Mouse (Mus musculus) adrenal gland, postnatal 10 days (tissue): Measurements from ENCODE around the gene Zfp111. TPM values are rescaled to one million over a fixed set of nuclear protein-coding genes. Genes with fewer than 3 reads are reported as not detected.

Experiments used
- DNase-seq: peaks from one replicate; pipeline ENCODE4 v3.0.0; 2021; ENCODE audit warnings: mixed read lengths
- long read RNA-seq, 2 experiments: library from polyadenylated mRNA; stranded (forward); transcript quantifications; one replicate each; pipeline ENCODE4 v2.0.0; 2021
- total RNA-seq, 2 experiments: library from RNA; stranded (reverse); gene quantifications; 2 replicates each; pipeline ENCODE4 v1.2.3; 2021

Zfp111 gene
- total RNA-seq = 10 to 100 TPM in 1 of 2 experiments, 1 to 10 TPM in 1; 9.1 to 11.1 TPM
- long read RNA-seq, experiment 1, full-length matches to known transcripts = 2 of 3 reads
- long read RNA-seq, experiment 1, partial matches to known transcripts = 0 of 3 reads
- long read RNA-seq, experiment 1, other reads (novel, unspliced or antisense) = 1 of 3 reads
- long read RNA-seq, experiment 2, full-length matches to known transcripts = 8 of 8 reads
- long read RNA-seq, experiment 2, partial matches to known transcripts = 0 of 8 reads
- long read RNA-seq, experiment 2, other reads (novel, unspliced or antisense) = 0 of 8 reads

- no peak for DNase-seq
These were observed at the start of gene Zfp111 for GRCm38 (mm10) chr7:24211343-24211742. Zfp111 (minus strand) TSS chr7:24211443.

GRCm38 (mm10) chr7:24260000-24260312 lies 48.7 kb upstream of the Zfp111 start:
- no peak for DNase-seq

- DNase-seq = no peak
These were observed 48.2 kb upstream of the Zfp111 start for GRCm38 (mm10) chr7:24259306-24259999.

GRCm38 (mm10) chr7:24254633-24255474 lies 43.6 kb upstream of the Zfp111 start, which contains the start of gene Zfp108:
Zfp108 (plus strand) TSS chr7:24254794.
- DNase-seq = peak; percentile 84

GRCm38 (mm10) chr7:24253779-24254615 lies 42.8 kb upstream of the Zfp111 start:
- no peak for DNase-seq

GRCm38 (mm10) chr7:24237040-24237791 lies 26.0 kb upstream of the Zfp111 start, which contains the start of gene Zfp109:
Zfp109 (minus strand) TSS chr7:24237560.
- DNase-seq = peak; percentile 74

- DNase-seq = no peak
These were observed 947 bp downstream of the Zfp111 start for GRCm38 (mm10) chr7:24210296-24210695.

GRCm38 (mm10) chr7:24208282-24208886 lies 2.9 kb downstream of the Zfp111 start:
- DNase-seq = no peak

GRCm38 (mm10) chr7:24207488-24208261 lies 3.6 kb downstream of the Zfp111 start:
- DNase-seq = peak; percentile 76

GRCm38 (mm10) chr7:24196961-24197360 lies 14.3 kb downstream of the Zfp111 start:
- no peak for DNase-seq

GRCm38 (mm10) chr7:24193157-24193556 lies 18.1 kb downstream of the Zfp111 start:
- no peak for DNase-seq

- DNase-seq = no peak
These were observed 19.9 kb downstream of the Zfp111 start for GRCm38 (mm10) chr7:24191361-24191760.

GRCm38 (mm10) chr7:24189571-24189944 lies 21.7 kb downstream of the Zfp111 start:
- no peak for DNase-seq

GRCm38 (mm10) chr7:24188901-24189570 lies 22.2 kb downstream of the Zfp111 start:
- DNase-seq = no peak

GRCm38 (mm10) chr7:24187611-24188010 lies 23.6 kb downstream of the Zfp111 start:
- DNase-seq = no peak

GRCm38 (mm10) chr7:24175337-24175711 lies 35.9 kb downstream of the Zfp111 start:
- no peak for DNase-seq

GRCm38 (mm10) chr7:24174618-24175336 lies 36.5 kb downstream of the Zfp111 start, which contains the start of gene Zfp114:
Zfp114 (plus strand) TSS chr7:24175060.
- peak; percentile 63 for DNase-seq

GRCm38 (mm10) chr7:24172191-24172590 lies 39.1 kb downstream of the Zfp111 start:
- DNase-seq = no peak

GRCm38 (mm10) chr7:24153272-24153671 lies 58.0 kb downstream of the Zfp111 start:
- peak; percentile 20 for DNase-seq
